Mouse (Mus musculus) forebrain, postnatal 0 days (tissue): ENCODE results near the gene Olfr1394. TPM values are rescaled to one million over a fixed set of nuclear protein-coding genes. Genes with fewer than 3 reads are reported as not detected.
"Not testable (repeated sequence)": the region's sequence is repeated elsewhere in the genome, so short reads cannot be mapped to it uniquely, and the experiment has no call there.

Experiments used
- ATAC-seq: fragments of 200-750 bp; cut with Nextera tagmentation; 2 replicates; pipeline ENCODE4 v1.8.0; 2017; ENCODE audit warnings: mild to moderate bottlenecking, moderate library complexity
- DNase-seq: peaks from one replicate; pipeline ENCODE4 v3.0.0-alpha.2; 2015
- H3K27ac ChIP-seq: fragments of 300-500 bp; sonication (generic); 2 replicates; pipeline ENCODE4 v1.5.1; 2014; ENCODE audit warnings: low read depth, mild to moderate bottlenecking, antibody characterized with exemption, low read length, moderate library complexity, mixed read lengths
- H3K27me3 ChIP-seq: fragments of 300-500 bp; sonication (generic); 2 replicates; pipeline ENCODE4 v1.6.1; 2014; ENCODE audit warnings: mild to moderate bottlenecking, low read length, mixed read lengths; ENCODE audit not compliant: insufficient read depth
- H3K36me3 ChIP-seq: fragments of 300-500 bp; sonication (generic); 2 replicates; pipeline ENCODE4 v1.6.1; 2014; ENCODE audit warnings: mild to moderate bottlenecking, moderate library complexity; ENCODE audit not compliant: insufficient read depth
- H3K4me1 ChIP-seq: fragments of 300-500 bp; sonication (generic); 2 replicates; pipeline ENCODE4 v1.6.1; 2014; ENCODE audit warnings: antibody characterized with exemption; ENCODE audit not compliant: insufficient read depth
- H3K4me2 ChIP-seq: fragments of 300-500 bp; sonication (generic); 2 replicates; pipeline ENCODE4 v1.6.1; 2014; ENCODE audit warnings: low read depth, mild to moderate bottlenecking, moderate library complexity
- H3K4me3 ChIP-seq: fragments of 300-500 bp; sonication (generic); 2 replicates; pipeline ENCODE4 v1.5.1; 2014; ENCODE audit warnings: low read depth, low read length, mixed read lengths
- H3K9ac ChIP-seq: fragments of 300-500 bp; sonication (generic); 2 replicates; pipeline ENCODE4 v1.6.1; 2014; ENCODE audit warnings: mild to moderate bottlenecking
- H3K9me3 ChIP-seq: fragments of 300-500 bp; sonication (generic); 2 replicates; pipeline ENCODE4 v1.6.1; 2016; ENCODE audit warnings: low read length
- CTCF ChIP-seq: sonication (generic); IDR thresholded peaks from 2 replicates; pipeline ENCODE4 v1.5.1; 2016; ENCODE audit warnings: antibody characterized with exemption, control low read depth, low read depth
- WGBS: fragments of 180-500 bp; shearing (Covaris S2); extraction: QIAGEN DNeasy Blood & Tissue Kit; methylation state at CpG from one replicate; pipeline ENCODE4 v1.1.7; 2014; 5-methylcytosine and 5-hydroxymethylcytosine counted together
- polyA plus RNA-seq: library from polyadenylated mRNA; unstranded; fragments of >200 nt; fragmentation: Nextera tagmentation; extraction: Ambion mirVana; gene quantifications from 2 replicates; pipeline ENCODE4 v1.2.1, GENCODE M21; 2015
- total RNA-seq: library from RNA; depleted of rRNA; stranded (reverse); fragments of >200 nt; gene quantifications from 2 replicates; pipeline ENCODE4 v1.2.3, GENCODE M21; 2014

Olfr1394 gene
- total and polyA plus RNA-seq, 2 experiments from 2014 or later = not detected

- no peak overlapping the region for H3K4me3 ChIP-seq
- H3K4me1 ChIP-seq = no peaks in the 10 kb centered on the region
- no peak for TF ChIP-seq CTCF
- H3K9me3 ChIP-seq = 0 out of 2 replicates have a peak, but pooled peaks cover 5% of the 10 kb centered on the region
- H3K9ac ChIP-seq = no peak overlapping the region
- DNase-seq (no peak), ATAC-seq (no peak)
- 94% methylated on average over 4 of the region's 4 CpGs for WGBS
- no peaks in the 10 kb centered on the region; the same call in 1 of the 2 replicates for H3K27me3 ChIP-seq
- no peak overlapping the region for H3K27ac ChIP-seq
- H3K36me3 ChIP-seq = no peaks in the 10 kb centered on the region
- no peak overlapping the region for H3K4me2 ChIP-seq
Observed at GRCm38 (mm10) chr11:49170576-49170975, 16.4 kb downstream of the Olfr1394 start.

GRCm38 (mm10) chr11:49175345-49175744, 21.2 kb downstream of the Olfr1394 start:
- no peak for TF ChIP-seq CTCF
- Histone ChIP-seq H3K4me1 (no peaks in the 10 kb centered on the region), H3K36me3 (no peaks in the 10 kb centered on the region), H3K4me3 (no peak overlapping the region), H3K4me2 (no peak overlapping the region), H3K9me3 (no peaks in the 10 kb centered on the region), H3K9ac (no peak overlapping the region), H3K27me3 (no peaks in the 10 kb centered on the region), H3K27ac (no peak overlapping the region)
- no peak for ATAC-seq
- no peak for DNase-seq
- WGBS = 91% methylated on average over 8 of the region's 8 CpGs

GRCm38 (mm10) chr11:49176047-49176779, 22.0 kb downstream of the Olfr1394 start:
- H3K36me3 ChIP-seq, H3K4me2 ChIP-seq, H3K9ac ChIP-seq, H3K27me3 ChIP-seq, H3K4me1 ChIP-seq, H3K27ac ChIP-seq, DNase-seq, H3K9me3 ChIP-seq, ATAC-seq, H3K4me3 ChIP-seq: not testable (repeated sequence)
- WGBS = 86% methylated on average over 4 of the region's 4 CpGs

- Histone ChIP-seq H3K4me2 (no peak overlapping the region), H3K27ac (no peak overlapping the region)
Observed at GRCm38 (mm10) chr11:49183172-49183571, 29.0 kb downstream of the Olfr1394 start.

GRCm38 (mm10) chr11:49186452-49186851, 32.3 kb downstream of the Olfr1394 start:
- no peak overlapping the region for H3K4me3 ChIP-seq
- ATAC-seq (no peak), DNase-seq (no peak)
- WGBS = 77% methylated on average over 6 of the region's 6 CpGs
- no peaks in the 10 kb centered on the region for H3K27me3 ChIP-seq
- H3K36me3 ChIP-seq = no peaks in the 10 kb centered on the region
- H3K9ac ChIP-seq = no peak overlapping the region
- H3K4me1 ChIP-seq = no peaks in the 10 kb centered on the region
- H3K27ac ChIP-seq = no peak overlapping the region
- no peak for TF ChIP-seq CTCF
- H3K9me3 ChIP-seq = no peaks in the 10 kb centered on the region
- H3K4me2 ChIP-seq = no peak overlapping the region

More at GRCm38 (mm10) chr11:49183172-49183571, 29.0 kb downstream of the Olfr1394 start:
- TF ChIP-seq CTCF = no peak
- 62% methylated on average over 1 of the region's 1 CpGs for WGBS
- no peaks in the 10 kb centered on the region for H3K4me1 ChIP-seq
- H3K27me3 ChIP-seq = no peaks in the 10 kb centered on the region
- H3K9ac ChIP-seq = no peak overlapping the region
- no peaks in the 10 kb centered on the region for H3K9me3 ChIP-seq
- no peak overlapping the region for H3K4me3 ChIP-seq
- no peaks in the 10 kb centered on the region for H3K36me3 ChIP-seq
- no peak for ATAC-seq
- no peak for DNase-seq

GRCm38 (mm10) chr11:49186955-49187488, 32.8 kb downstream of the Olfr1394 start, which contains the start of gene Btnl9:
Btnl9 (minus strand) TSS chr11:49187159.
- H3K4me1 ChIP-seq = no peaks in the 10 kb centered on the region
- no peak within 1 kb of the TSS for H3K27ac ChIP-seq
- H3K27me3 ChIP-seq = no peaks in the 10 kb centered on the region
- ATAC-seq (no peak), DNase-seq (no peak)
- no peak for TF ChIP-seq CTCF
- WGBS = 80% methylated on average over 8 of the region's 8 CpGs
- no peak within 1 kb of the TSS for H3K9ac ChIP-seq
- no peak within 1 kb of the TSS for H3K4me2 ChIP-seq
- H3K36me3 ChIP-seq = no peaks in the 10 kb centered on the region
- H3K9me3 ChIP-seq = no peaks in the 10 kb centered on the region
- no peak within 1 kb of the TSS for H3K4me3 ChIP-seq

- no peak for ATAC-seq
- WGBS = 79% methylated on average over 10 of the region's 10 CpGs
- H3K9ac ChIP-seq = no peak overlapping the region
Observed at GRCm38 (mm10) chr11:49187701-49188100, 33.5 kb downstream of the Olfr1394 start.

More at GRCm38 (mm10) chr11:49187701-49188100, 33.5 kb downstream of the Olfr1394 start:
- no peaks in the 10 kb centered on the region for H3K36me3 ChIP-seq
- no peaks in the 10 kb centered on the region for H3K4me1 ChIP-seq
- no peak for DNase-seq
- H3K27me3 ChIP-seq = no peaks in the 10 kb centered on the region
- H3K4me3 ChIP-seq = no peak overlapping the region
- no peak for TF ChIP-seq CTCF
- no peaks in the 10 kb centered on the region for H3K9me3 ChIP-seq
- H3K27ac ChIP-seq = no peak overlapping the region
- H3K4me2 ChIP-seq = no peak overlapping the region
